Mouse (Mus musculus): ENCODE measurements around the gene AC131692.1.

- TF ChIP-seq CTCF (IDR thresholded peaks at IDR 0.05; ENCODE audit: borderline replicate concordance, insufficient read depth, low read length) (no peak), POLR2A (IDR thresholded peaks at IDR 0.05; ENCODE audit: low read depth, low read length) (no peak)
Observed at GRCm38 (mm10) chr19:6058966-6059365, 35.3 kb upstream of the AC131692.1 start.
